Mouse (Mus musculus) heart, embryonic 16.5 days (tissue): ENCODE measurements around the gene Nkpd1. TPM values are rescaled to one million over a fixed set of nuclear protein-coding genes. Genes with fewer than 3 reads are reported as not detected.

ENCODE experiments used
- ATAC-seq: fragments of 200-750 bp; cut with Nextera tagmentation; replicated peaks from 2 replicates; pipeline ENCODE4 v1.8.0; 2017; ENCODE audit warnings: moderate number of reproducible peaks; ENCODE audit not compliant: insufficient read depth, low FRiP score; ENCODE audit errors: extremely low read depth
- H3K27ac ChIP-seq: fragments of 300-500 bp; sonication (generic); 2 replicates; pipeline ENCODE4 v1.5.1; 2014; ENCODE audit warnings: mild to moderate bottlenecking, low read length, control low read depth, moderate library complexity
- H3K27me3 ChIP-seq: fragments of 300-500 bp; sonication (generic); 2 replicates; pipeline ENCODE4 v1.6.1; 2014; ENCODE audit warnings: low read length, mixed read lengths; ENCODE audit not compliant: control insufficient read depth, insufficient read depth
- H3K36me3 ChIP-seq: fragments of 300-500 bp; sonication (generic); 2 replicates; pipeline ENCODE4 v1.6.1; 2014; ENCODE audit not compliant: control insufficient read depth, insufficient read depth
- H3K4me1 ChIP-seq: fragments of 300-500 bp; sonication (generic); 2 replicates; pipeline ENCODE4 v1.6.1; 2014; ENCODE audit warnings: low read length, mixed read lengths; ENCODE audit not compliant: control insufficient read depth, insufficient read depth
- H3K4me2 ChIP-seq: fragments of 300-500 bp; sonication (generic); 2 replicates; pipeline ENCODE4 v1.6.1; 2014; ENCODE audit warnings: low read depth, mild to moderate bottlenecking, control low read depth, low read length
- H3K4me3 ChIP-seq: fragments of 300-500 bp; sonication (generic); 2 replicates; pipeline ENCODE4 v1.5.1; 2014; ENCODE audit warnings: mild to moderate bottlenecking, control low read depth, low read length
- H3K9ac ChIP-seq: fragments of 300-500 bp; sonication (generic); 2 replicates; pipeline ENCODE4 v1.6.1; 2014; ENCODE audit warnings: low read length, control low read depth
- H3K9me3 ChIP-seq: fragments of 300-500 bp; sonication (generic); replicated peaks from 2 replicates; pipeline ENCODE4 v1.6.1; 2016; ENCODE audit warnings: low read length; ENCODE audit not compliant: control insufficient read depth
- WGBS: fragments of 180-500 bp; shearing (Covaris S2); extraction: QIAGEN DNeasy Blood & Tissue Kit; methylation state at CpG from one replicate; pipeline ENCODE4 v1.1.7; 2014; 5-methylcytosine and 5-hydroxymethylcytosine counted together
- polyA plus RNA-seq: library from polyadenylated mRNA; unstranded; fragments of >200 nt; fragmentation: Nextera tagmentation; extraction: Ambion mirVana; gene quantifications from 2 replicates; pipeline ENCODE4 v1.2.1, GENCODE M21; 2015

Gene Nkpd1
- polyA plus RNA-seq, result 0.14 TPM in 1 of 2 replicates, not detected in the other

DNA sequence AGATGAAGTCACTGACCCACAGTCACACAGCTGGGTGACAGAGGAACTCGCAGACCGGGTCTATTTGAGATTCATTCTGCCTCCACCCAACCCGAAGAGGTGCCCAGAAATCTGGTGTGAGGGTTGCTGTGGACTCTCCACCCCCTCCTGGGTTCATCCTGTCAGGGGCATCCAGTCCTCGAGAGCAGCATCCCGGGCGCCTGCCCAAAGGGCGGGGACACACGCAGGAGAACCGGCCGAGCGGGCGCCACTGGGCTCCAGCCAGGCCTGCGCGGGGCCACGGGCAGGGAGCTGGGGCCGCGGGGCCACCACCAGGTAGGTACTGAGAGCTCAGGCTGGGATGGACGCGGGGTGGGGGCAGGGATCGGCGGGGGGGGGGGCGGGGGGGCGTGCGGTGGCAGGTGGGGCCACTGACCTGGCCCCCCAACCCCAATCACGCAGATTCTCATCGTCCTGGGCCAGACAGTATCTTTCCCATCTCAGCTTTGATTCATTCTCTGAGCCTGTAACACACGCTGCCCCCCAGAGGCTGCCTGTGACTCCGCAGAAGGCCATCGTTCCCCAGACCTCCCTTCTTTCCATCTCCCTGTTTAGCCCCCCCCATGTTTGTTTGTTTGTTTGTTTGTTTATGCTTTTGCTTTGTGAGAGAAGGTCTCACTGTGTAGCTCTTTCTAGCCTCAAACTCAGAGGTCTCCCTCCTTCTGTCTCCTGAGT lies at the start of gene Nkpd1:
TSS of gene Nkpd1 (plus strand) at position 187 of the 714 bp plus-strand sequence.
- Histone ChIP-seq H3K27ac (no peak within 1 kb of the TSS), H3K9ac (no peak within 1 kb of the TSS), H3K4me1 (peaks cover 5% of the 10 kb centered on the region), H3K4me3 (no peak within 1 kb of the TSS), H3K4me2 (peak within 1 kb of the TSS; percentile 41), H3K9me3 (no peaks in the 10 kb centered on the region), H3K36me3 (no peaks in the 10 kb centered on the region), H3K27me3 (peaks cover 51% of the 10 kb centered on the region)
- ATAC-seq, result no peak
- WGBS, result 8% methylated on average over 21 of the region's 29 CpGs

DNA sequence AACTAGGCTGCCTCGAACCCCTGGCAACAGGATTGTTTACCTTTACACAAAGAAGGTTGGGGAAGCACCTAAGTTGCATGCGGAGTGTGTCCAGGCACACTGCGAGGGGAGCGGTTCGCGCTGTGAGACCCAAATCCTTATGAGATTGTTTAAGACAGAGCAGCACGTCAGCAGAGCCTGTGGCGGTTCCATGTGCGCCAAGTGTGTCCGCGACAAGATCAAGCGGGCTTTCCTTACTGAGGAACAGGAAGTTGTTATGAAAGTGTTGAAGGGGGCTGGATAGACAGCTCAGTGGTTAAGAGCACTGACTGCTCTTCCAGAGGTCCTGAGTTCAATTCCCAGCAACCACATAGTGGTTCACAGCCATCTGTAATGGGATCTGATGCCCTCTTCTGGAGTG lies 49.4 kb upstream of the Nkpd1 start:
- Histone ChIP-seq H3K4me2 (no peak overlapping the region), H3K27ac (no peak overlapping the region), H3K27me3 (peaks cover 31% of the 10 kb centered on the region), H3K4me1 (peaks cover 4% of the 10 kb centered on the region), H3K36me3 (no peaks in the 10 kb centered on the region), H3K9ac (no peak overlapping the region), H3K4me3 (no peak overlapping the region), H3K9me3 (no peaks in the 10 kb centered on the region)
- ATAC-seq, result no peak
- WGBS, result 61% methylated on average over 12 of the region's 12 CpGs

DNA sequence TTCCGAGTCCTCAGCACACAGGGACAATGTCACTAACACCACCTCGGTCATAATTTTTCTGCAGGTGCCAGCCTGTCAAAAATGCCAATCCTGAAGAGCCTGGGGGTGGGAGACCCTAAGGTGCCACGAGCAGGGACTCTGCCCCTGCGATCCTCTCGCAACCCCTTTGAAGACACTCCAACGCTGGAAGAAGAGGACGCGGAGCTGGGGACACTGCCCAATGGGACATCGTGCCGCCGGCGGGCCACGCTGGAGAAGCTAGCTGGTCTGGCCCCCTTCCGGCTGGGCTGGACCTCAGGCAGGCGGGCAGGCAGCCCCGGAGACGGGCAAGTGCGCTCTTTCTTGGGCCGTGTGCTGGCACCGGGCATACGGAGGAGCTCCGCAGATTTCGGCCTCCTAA lies 48.2 kb upstream of the Nkpd1 start:
- WGBS, result 33% methylated on average over 23 of the region's 23 CpGs
- no peak overlapping the region for H3K4me2 ChIP-seq
- no peak for ATAC-seq

DNA sequence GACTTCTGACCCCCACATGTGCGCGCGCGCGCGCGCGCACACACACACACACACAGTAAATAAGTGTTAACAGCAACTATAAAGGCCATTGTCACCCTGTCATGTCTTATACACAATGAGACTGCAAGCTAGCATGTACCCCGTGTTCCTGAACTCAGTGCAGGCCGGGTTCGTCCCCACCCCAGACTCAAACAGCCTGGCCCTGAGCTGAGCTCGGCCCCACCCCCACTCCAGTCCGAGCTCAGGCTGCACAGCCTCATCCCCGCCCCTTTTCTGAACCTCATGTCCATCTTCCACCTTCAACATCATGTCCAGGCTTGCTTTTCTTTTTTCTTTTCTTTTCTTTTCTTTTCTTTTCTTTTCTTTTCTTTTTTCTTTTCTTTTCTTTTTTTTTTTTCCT lies 47.3 kb upstream of the Nkpd1 start:
- Histone ChIP-seq H3K9me3 (no peaks in the 10 kb centered on the region), H3K4me3 (no peak overlapping the region), H3K36me3 (no peaks in the 10 kb centered on the region), H3K27ac (no peak overlapping the region), H3K4me2 (no peak overlapping the region), H3K27me3 (peaks cover 42% of the 10 kb centered on the region), H3K4me1 (peaks cover 5% of the 10 kb centered on the region; the same call in 1 of the 2 replicates), H3K9ac (no peak overlapping the region)
- no peak for ATAC-seq
- 28% methylated on average over 14 of the region's 14 CpGs for WGBS

More for the DNA sequence above, 48.2 kb upstream of the Nkpd1 start:
- Histone ChIP-seq H3K9ac (no peak overlapping the region), H3K9me3 (no peaks in the 10 kb centered on the region), H3K4me3 (no peak overlapping the region), H3K4me1 (peaks cover 8% of the 10 kb centered on the region), H3K36me3 (no peaks in the 10 kb centered on the region), H3K27ac (no peak overlapping the region), H3K27me3 (peaks cover 37% of the 10 kb centered on the region)

- H3K4me3 ChIP-seq, result no peak overlapping the region
- H3K36me3 ChIP-seq, result no peaks in the 10 kb centered on the region
- H3K27ac ChIP-seq, result no peak overlapping the region
- H3K9ac ChIP-seq, result no peak overlapping the region
- H3K4me2 ChIP-seq, result no peak overlapping the region
- H3K4me1 ChIP-seq, result peaks cover 5% of the 10 kb centered on the region; the same call in 1 of the 2 replicates
- no peaks in the 10 kb centered on the region for H3K9me3 ChIP-seq
- 18% methylated on average over 4 of the region's 4 CpGs for WGBS
- no peak for ATAC-seq
- H3K27me3 ChIP-seq, result peaks cover 52% of the 10 kb centered on the region
These were observed 45.2 kb upstream of the Nkpd1 start for GRCm38 (mm10) chr7:19472403-19472802.

- Histone ChIP-seq H3K4me1 (peaks cover 5% of the 10 kb centered on the region; the same call in 1 of the 2 replicates), H3K4me3 (peak overlapping the region; percentile 65), H3K4me2 (peak overlapping the region; percentile 93), H3K27me3 (peaks cover 52% of the 10 kb centered on the region), H3K9ac (peak overlapping the region; percentile 76), H3K36me3 (no peaks in the 10 kb centered on the region), H3K27ac (peak overlapping the region; percentile 53; the same call in 1 of the 2 replicates), H3K9me3 (no peaks in the 10 kb centered on the region)
- ATAC-seq, result peak; percentile 75
- WGBS, result under 1% methylated on average over 66 of the region's 89 CpGs
These were observed 43.7 kb upstream of the Nkpd1 start for GRCm38 (mm10) chr7:19473875-19474443.

DNA sequence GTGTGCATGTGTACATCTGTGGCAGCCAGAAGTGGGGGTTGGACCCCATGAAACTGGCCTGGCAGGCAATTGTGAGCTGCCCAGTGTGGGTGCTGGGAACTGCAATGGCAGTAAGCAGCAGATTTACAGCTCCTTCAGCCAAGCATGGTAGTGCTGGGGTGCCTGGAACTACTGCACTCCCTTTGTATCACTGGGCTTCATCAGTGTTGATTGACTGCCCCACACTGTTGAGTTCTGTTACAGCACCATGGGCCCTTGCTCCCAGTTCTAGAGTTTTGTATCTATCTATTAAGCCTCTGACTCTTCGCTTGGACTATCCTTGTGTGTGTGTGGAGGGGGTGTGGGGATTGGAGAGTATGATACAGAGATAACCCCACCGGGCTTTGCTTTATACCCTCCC lies 40.6 kb upstream of the Nkpd1 start:
- no peak for ATAC-seq
- Histone ChIP-seq H3K9ac (no peak overlapping the region), H3K27ac (no peak overlapping the region), H3K4me1 (peaks cover 5% of the 10 kb centered on the region; the same call in 1 of the 2 replicates), H3K4me2 (no peak overlapping the region), H3K36me3 (no peaks in the 10 kb centered on the region), H3K27me3 (peaks cover 32% of the 10 kb centered on the region), H3K4me3 (no peak overlapping the region), H3K9me3 (no peaks in the 10 kb centered on the region)
- 38% methylated on average over 2 of the region's 2 CpGs for WGBS

DNA sequence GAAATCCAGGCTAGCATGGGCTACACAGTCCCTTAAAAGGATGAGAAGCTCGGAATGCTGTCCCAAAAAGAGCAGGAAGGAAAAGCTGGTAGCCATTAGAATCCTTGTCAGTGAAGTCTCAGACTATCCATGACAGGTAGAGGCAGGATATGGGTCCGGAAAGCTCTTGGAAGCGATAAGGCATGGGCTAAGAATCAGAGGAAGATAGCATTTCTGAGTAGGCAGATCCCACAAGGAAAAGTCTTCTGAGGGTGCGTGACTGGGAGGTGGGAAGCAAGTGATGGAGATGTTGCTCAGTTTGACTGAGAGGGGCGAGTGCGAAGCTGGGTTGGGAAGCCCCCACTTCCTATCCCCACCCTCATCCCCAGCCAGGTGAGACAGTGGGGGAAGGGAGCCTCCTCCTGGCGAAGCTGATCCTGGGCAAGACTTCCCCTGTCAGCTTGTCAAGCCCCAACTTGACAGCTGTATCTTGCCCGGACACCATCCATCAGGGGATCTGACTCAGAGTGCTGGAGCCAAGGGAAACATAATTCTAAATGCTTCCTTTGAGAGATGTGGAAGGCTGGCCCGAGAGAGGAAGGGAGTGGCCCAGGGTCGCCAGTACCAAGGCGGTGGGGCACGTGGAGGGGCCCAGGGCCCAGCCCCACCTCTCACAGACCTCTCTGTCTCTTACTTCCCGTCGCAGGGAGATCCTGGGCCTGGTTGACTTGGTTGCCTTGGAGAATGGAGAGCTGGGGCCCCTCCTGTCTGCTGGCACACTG lies 39.8 kb upstream of the Nkpd1 start:
- Histone ChIP-seq H3K27me3 (peaks cover 28% of the 10 kb centered on the region), H3K9ac (no peak overlapping the region)

DNA sequence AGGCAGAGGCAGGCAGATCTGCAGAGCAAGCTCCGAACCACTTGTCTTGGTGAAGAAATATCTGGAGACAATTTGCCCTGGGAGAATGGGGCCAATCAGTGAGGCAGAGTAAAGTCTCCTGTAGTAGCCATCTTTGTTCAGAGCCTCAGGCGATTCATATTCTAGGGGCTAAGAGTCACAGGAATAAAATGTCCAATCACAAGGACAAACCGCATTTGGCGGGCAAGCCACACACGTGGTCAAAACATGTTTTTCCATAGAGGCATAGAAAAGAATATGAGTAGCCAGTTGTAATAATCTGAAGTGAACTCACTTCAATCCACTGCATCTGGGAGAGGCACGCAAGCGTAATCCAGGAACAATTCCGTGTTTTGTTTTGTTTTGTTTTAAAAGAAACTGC lies 34.4 kb upstream of the Nkpd1 start:
- WGBS, result 77% methylated on average over 8 of the region's 8 CpGs
- Histone ChIP-seq H3K27me3 (peaks cover 7% of the 10 kb centered on the region), H3K27ac (no peak overlapping the region)

More for the DNA sequence above, 39.8 kb upstream of the Nkpd1 start:
- H3K27ac ChIP-seq, result no peak overlapping the region; the same call in 1 of the 2 replicates
- ATAC-seq, result no peak
- H3K4me3 ChIP-seq, result no peak overlapping the region
- H3K4me1 ChIP-seq, result peaks cover 5% of the 10 kb centered on the region; the same call in 1 of the 2 replicates
- no peaks in the 10 kb centered on the region for H3K36me3 ChIP-seq
- no peak overlapping the region for H3K4me2 ChIP-seq
- H3K9me3 ChIP-seq, result no peaks in the 10 kb centered on the region
- WGBS, result 20% methylated on average over 14 of the region's 14 CpGs

More for the DNA sequence above, 34.4 kb upstream of the Nkpd1 start:
- H3K4me3 ChIP-seq, result no peak overlapping the region
- H3K4me1 ChIP-seq, result no peaks in the 10 kb centered on the region
- no peak overlapping the region for H3K4me2 ChIP-seq
- ATAC-seq, result no peak
- no peak overlapping the region for H3K9ac ChIP-seq
- no peaks in the 10 kb centered on the region for H3K9me3 ChIP-seq
- no peaks in the 10 kb centered on the region for H3K36me3 ChIP-seq
